In genomic region chr1:38513970-38514633, GRCm38 (mm10) we compare ENCODE assay signal across 21 mouse cellular contexts.
DNase-seq lines count a peak whose midpoint lies in the region; ATAC-seq lines count a peak whose summit lies in the region.
"Had no signal": no experiment of that assay in that cellular context is flagged by ENCODE, and none has a peak within 500 bp of the region (broad histone marks: within the 10 kb centered on the region; RNA-seq: fewer than 3 reads in every experiment).

No protein-coding gene starts in this region.

- H3K4me2 ChIP-seq in heart, embryonic 15.5 days = no peak overlapping the region
- no peak overlapping the region for H3K4me2 ChIP-seq in neural tube, embryonic 11.5 days (ENCODE audit: low read depth)
- H3K4me2 ChIP-seq: embryonic facial prominence, embryonic 12.5 days; liver, embryonic 12.5 days; lung, embryonic 15.5 days; midbrain, embryonic 12.5 days had no signal

- no peaks in the 10 kb centered on the region for H3K27me3 ChIP-seq in heart, embryonic 15.5 days
- H3K27me3 ChIP-seq in neural tube, embryonic 11.5 days (ENCODE audit: control insufficient read depth, insufficient read depth, low read length) = no peaks in the 10 kb centered on the region
- H3K27me3 ChIP-seq: CH12.LX; embryonic facial prominence, embryonic 12.5 days; liver, embryonic 12.5 days; lung, embryonic 15.5 days; midbrain, embryonic 12.5 days had no signal

- H3K9ac ChIP-seq in heart, embryonic 15.5 days = no peak overlapping the region
- H3K9ac ChIP-seq in neural tube, embryonic 11.5 days (ENCODE audit: low read length) = no peak overlapping the region
- H3K9ac ChIP-seq: embryonic facial prominence, embryonic 12.5 days; liver, embryonic 12.5 days; lung, embryonic 15.5 days; midbrain, embryonic 12.5 days had no signal

- DNase-seq in frontal cortex, postnatal 10 days (ENCODE audit: low spot score in 2 of 2) = no peak
- no peak for DNase-seq in heart, adult 9 months (ENCODE audit: low spot score in 2 of 2)
- no peak for DNase-seq in neural tube, embryonic 11.5 days (ENCODE audit: low spot score)
- DNase-seq in neural tube, embryonic 10.5 days (ENCODE audit: extremely low spot score, low spot score) = no peak
- no peak for DNase-seq in layer of hippocampus, adult 8-10 months (ENCODE audit: low spot score in 2 of 2)
- no peak for DNase-seq in B cell, adult 2 months
- DNase-seq: adrenal gland, adult 2 months; cerebellum, postnatal 25 days; layer of hippocampus, postnatal 36 days; right cerebral cortex, postnatal 4 days; thymus, postnatal 25 days had no signal

- no peak overlapping the region for H3K4me3 ChIP-seq in heart, embryonic 15.5 days
- no peak overlapping the region for H3K4me3 ChIP-seq in neural tube, embryonic 11.5 days (ENCODE audit: low read depth, low read length)
- H3K4me3 ChIP-seq: embryonic facial prominence, embryonic 12.5 days; liver, embryonic 12.5 days; lung, embryonic 15.5 days; midbrain, embryonic 12.5 days had no signal

- peak overlapping the region; percentile 53 for H3K27ac ChIP-seq in heart, embryonic 15.5 days
- 0 out of 2 replicates have a peak overlapping the region, but pooled peaks have one; percentile 17 for H3K27ac ChIP-seq in neural tube, embryonic 11.5 days (ENCODE audit: low read depth, low read length)
- H3K27ac ChIP-seq: embryonic facial prominence, embryonic 12.5 days; liver, embryonic 12.5 days; lung, embryonic 15.5 days; macrophage; midbrain, embryonic 12.5 days had no signal

- ATAC-seq in frontal cortex, adult (ENCODE audit: low TSS enrichment) = peak; percentile 59; the same call in 1 of the 2 replicates
- no peak for ATAC-seq in heart, embryonic 15.5 days (replicated peaks; ENCODE audit: insufficient number of reproducible peaks, insufficient read depth, low FRiP score, low read depth)
- ATAC-seq in neural tube, embryonic 11.5 days (ENCODE audit: insufficient read depth, low FRiP score, low TSS enrichment) = no peak
- ATAC-seq: forebrain, embryonic 16.5 days; intestine, postnatal 0 days; liver, embryonic 12.5 days had no signal

- H3K36me3 ChIP-seq in heart, embryonic 15.5 days = no peaks in the 10 kb centered on the region
- no peaks in the 10 kb centered on the region for H3K36me3 ChIP-seq in neural tube, embryonic 11.5 days (ENCODE audit: control insufficient read depth, insufficient read depth, low read length)
- H3K36me3 ChIP-seq: embryonic facial prominence, embryonic 12.5 days; liver, embryonic 12.5 days; lung, embryonic 15.5 days; midbrain, embryonic 12.5 days had no signal

- no peaks in the 10 kb centered on the region for H3K9me3 ChIP-seq in heart, embryonic 15.5 days (replicated peaks)
- no peaks in the 10 kb centered on the region for H3K9me3 ChIP-seq in neural tube, embryonic 11.5 days (ENCODE audit: control insufficient read depth, low read length)
- H3K9me3 ChIP-seq: embryonic facial prominence, embryonic 12.5 days; liver, embryonic 12.5 days; lung, embryonic 15.5 days; midbrain, embryonic 12.5 days had no signal

- WGBS in heart, embryonic 15.5 days = 82% methylated on average over 12 of the region's 12 CpGs
- 46% methylated on average over 12 of the region's 12 CpGs for WGBS in neural tube, embryonic 11.5 days

- H3K4me1 ChIP-seq in heart, embryonic 15.5 days (replicated peaks) = peaks cover 33% of the 10 kb centered on the region
- H3K4me1 ChIP-seq in neural tube, embryonic 11.5 days (ENCODE audit: control insufficient read depth, insufficient read depth, low read length) = peaks cover 24% of the 10 kb centered on the region
- H3K4me1 ChIP-seq: liver, embryonic 12.5 days had no signal
